Mouse (Mus musculus) stomach, postnatal 0 days (tissue): ENCODE data around the gene Cacnb4.

Experiments
- CTCF ChIP-seq: IDR thresholded peaks from 2 replicates; pipeline ENCODE4 v1.5.1; 2016; ENCODE audit warnings: antibody characterized with exemption, low read depth, mild to moderate bottlenecking, moderate library complexity
- EP300 ChIP-seq: optimal IDR thresholded peaks from 2 replicates; pipeline ENCODE3; 2016; ENCODE audit warnings: antibody characterized with exemption

DNA sequence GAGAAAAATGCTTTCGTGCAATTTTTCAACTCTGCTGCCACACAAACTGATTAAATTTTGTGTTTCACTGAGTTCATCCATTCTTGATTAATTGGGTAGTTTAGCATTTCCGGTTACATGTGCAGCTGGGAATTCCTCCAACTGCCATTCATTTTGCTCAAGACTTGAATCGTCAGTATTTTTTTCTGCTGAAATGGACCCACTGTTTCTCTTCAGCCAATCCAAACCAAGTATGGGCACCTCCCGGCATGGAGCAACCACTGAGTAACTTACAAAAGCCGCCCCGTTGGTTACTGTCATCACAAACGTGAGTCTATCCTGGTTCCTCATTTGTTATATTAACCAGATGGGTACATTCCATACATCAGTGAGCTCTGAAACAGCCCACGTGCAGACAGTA lies 182.4 kb downstream of the Cacnb4 start:
- no peak for TF ChIP-seq CTCF
- no peak for TF ChIP-seq EP300
